Mouse (Mus musculus) CD4-positive, CD25-positive, alpha-beta regulatory T cell, adult 4 months (primary cell): ENCODE measurements around the gene Knstrn. TPM values are rescaled to one million over a fixed set of nuclear protein-coding genes. Genes with fewer than 3 reads are reported as not detected.

Source experiments
- ATAC-seq: one replicate; pipeline ENCODE4 v1.8.0; 2017
- polyA plus RNA-seq, 2 experiments: library from polyadenylated mRNA; unstranded; fragments of 100-300 nt; shearing (Covaris generic); gene quantifications; one replicate each; pipeline ENCODE4 v1.2.1; 2017

The Knstrn gene
- polyA plus RNA-seq, 2 experiments from 2014 or later = 12.8 to 15.2 TPM

DNA sequence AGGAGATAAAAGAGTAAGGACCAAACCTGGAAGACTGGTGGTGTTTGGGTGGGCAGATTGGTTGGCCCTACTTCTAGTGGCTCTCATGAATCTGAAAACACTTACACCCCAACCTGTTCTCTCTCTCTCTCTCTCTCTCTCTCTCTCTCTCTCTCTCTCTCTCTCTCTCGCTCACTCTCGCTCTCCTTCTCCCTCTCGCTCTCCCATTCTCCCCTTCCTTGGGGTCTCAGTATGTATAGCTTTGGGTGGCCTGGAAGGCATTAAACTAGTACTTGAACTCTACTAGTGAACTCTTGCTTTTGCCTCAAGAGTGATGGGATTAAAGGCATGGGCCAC, 48.5 kb downstream of the Knstrn start:
- ATAC-seq = no peak

DNA sequence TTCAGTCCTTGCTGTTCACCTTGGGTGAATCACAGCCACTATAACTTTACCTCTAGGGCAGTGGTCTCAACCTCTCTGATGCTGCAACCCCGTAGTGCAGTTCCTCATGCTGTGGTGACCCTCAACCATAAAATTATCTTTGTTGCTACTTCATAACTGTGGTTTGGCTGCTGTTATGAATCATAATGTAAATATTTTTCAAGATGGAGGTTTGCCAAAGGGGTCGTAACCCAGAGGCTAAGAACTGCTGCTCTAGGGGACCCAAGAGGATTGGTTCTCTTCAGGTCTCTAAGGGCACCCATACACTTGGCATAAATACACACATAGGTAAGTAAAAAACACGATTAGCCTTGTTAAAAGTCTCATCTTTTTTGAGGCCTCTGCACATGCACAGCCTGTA, 56.8 kb downstream of the Knstrn start:
- no peak for ATAC-seq

DNA sequence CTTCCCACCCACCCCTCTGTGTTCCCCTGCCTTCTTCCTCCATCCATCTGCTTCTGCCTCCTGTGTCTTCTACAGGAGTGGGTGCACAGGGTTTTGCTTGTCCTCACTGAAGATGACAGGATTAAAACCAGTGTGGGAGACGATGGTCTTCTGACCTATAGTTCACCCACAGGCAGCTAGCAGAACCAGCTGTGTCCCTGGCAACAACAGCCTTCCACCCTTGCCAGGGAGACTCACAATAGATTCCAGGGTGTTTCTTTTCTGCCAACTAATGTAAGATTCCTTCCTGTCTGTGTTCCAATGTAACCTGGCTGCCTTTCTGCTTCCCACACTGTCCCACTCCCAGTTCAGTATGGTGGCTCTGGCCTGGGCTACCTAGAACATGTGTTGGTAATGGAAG, 57.2 kb downstream of the Knstrn start:
- no peak for ATAC-seq

DNA sequence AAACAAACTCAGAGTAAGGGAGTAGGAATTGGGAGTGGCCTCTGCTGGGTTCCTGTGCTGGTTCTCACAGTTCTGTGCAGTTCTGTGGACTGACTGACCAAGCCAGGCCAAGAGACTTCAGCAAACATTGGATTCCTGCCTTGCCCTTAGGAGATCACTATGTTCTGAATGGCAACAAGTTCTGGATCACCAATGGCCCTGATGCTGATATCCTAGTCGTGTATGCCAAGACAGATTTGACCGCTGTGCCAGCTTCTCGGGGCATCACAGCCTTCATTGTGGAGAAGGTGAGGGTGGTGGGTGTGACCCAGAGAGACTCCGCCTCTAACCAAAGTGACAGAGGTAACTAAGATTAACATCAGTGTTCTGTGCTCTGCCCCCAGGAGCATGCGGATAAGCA, 59.2 kb downstream of the Knstrn start:
- ATAC-seq = no peak

DNA sequence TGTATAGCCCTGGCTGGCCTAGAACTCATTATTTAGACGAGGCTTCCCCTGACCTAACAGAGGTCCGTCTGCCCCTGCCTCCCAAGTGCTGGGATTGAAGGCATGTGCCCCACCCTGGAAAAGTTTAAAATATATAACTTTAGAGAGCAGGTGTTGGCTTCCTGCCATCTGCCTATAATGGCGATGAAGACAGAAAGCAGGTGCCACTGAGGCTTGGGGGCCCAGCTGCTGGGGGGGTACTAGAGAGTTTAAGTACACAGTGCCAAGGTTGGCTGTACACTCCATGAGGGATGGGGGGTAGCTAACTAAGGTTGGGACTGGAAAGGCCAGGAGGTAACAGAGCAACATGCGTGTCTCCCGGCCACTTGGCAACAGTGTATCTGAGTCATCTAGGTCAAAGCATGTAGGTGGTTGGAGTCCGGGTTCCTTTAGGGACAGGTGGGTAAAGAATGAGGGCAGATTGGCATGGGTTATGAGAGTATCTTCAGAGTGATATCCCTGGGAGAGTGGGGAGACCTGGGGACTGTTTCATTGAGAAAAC, 60.2 kb downstream of the Knstrn start:
- ATAC-seq = no peak

DNA sequence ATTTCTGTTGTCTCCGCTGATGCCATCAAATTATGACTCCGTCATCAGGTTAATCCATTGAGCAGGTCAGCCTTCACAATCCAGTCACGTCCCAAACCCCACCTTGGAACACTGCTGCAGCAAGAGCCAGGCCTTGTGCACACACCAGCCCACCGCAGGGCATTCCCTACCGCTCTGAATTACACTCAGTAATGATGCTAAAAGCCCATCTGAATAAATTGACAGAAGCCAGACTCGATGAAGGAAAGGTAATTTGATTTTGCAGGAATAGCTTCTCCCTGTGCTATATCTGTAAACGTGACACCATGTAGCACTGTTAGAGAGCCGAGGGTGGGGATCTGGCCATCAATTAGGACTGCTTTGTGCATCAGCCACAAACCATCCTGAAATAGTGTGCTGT, 61.5 kb downstream of the Knstrn start:
- ATAC-seq = no peak

DNA sequence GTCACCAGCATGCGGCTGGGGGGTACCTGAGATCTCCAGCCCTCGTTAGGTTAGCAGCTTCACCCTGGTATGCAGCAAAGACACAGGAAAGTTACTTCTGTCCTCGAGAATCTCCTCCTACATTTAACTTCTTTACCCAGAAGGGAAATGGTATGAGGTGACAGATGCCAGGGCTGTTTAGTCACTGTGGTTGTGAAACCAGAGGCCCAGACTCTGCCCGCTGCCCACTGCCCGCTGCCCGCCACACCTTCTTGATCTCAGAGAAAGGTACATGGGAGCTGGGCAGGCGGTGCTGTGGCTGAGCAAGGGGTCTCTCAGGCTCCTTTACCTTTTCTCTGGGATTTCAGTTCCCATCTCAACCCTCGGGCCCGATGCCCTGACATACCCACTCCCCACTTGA, 62.6 kb downstream of the Knstrn start:
- no peak for ATAC-seq

DNA sequence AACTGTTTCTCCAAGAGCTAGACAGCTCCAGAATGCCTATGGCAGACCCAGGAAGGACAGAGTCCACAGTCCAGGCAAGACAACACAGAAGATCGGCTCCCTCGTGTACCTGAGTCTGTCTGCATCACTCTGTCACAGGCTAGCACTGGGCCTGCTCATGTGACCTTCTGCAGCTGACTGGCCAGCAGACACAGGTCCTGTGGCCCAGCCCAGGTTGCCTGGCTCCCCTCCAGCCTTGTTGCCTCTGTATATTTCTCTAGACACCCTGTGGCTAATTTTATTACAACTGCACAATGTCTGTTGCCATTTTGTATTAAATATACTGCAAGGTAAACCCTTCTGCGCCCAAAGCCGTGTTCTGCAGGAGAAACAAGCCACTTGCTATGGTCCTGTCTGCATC, 67.2 kb downstream of the Knstrn start:
- no peak for ATAC-seq

DNA sequence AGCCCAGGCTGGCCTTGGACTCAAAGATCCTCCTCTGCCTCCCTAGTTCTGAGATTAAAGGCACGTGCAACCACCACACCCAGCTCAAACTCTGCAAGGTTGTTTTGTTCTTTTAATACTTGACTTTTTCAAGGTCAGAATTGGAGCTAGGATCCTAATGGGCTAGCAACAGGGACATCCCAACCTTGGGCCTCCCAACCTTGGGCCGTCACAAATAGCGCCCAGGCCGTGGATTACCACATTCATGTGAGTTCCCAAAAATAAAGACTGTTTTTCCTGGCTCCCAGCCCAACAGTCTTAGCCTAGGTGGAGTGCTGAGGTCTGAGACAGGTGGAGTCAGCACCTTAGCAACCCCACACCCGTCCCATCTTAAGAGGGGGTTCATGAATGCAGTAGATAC, 68.2 kb downstream of the Knstrn start:
- ATAC-seq = no peak

DNA sequence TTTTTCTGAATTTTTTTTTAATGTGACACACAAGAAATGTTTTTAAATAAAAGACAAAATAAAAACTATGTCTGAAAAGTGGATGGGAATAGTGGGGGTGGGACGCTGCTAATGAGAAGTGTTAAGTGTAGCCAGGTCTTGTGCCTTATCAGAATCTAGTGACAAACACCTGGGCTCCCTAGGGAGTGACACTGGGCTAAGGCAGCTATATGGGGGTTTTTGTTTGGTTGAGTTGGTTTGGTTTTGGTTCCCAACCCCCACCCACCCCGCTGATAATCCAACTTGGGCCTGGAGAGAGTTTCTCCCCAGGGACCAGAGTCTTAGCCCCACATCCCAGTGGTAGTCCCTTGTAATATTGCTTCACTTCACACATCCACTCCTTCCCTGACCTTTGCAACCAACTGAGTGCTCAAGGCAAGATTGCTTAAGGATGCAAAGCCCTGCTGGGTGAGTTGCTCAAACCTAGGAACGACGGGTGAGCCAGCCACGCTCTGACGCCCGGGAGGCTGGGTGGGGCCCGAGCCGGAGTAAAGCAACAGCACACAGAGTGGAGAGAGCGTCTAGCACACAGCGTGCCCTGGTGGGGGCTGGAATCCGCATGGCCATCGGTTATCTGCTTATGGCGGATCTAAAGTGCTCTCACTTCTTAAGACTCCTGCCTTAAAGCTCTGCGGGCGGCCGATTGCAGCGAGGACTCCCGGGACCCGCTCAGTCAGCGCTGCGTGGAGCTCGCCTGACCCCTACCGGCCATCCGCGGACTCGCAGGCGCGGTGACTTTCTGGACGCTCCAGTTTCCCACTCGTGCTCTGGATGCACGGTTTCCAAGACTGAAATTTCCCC, 69.3 kb downstream of the Knstrn start:
- peak; percentile 93 for ATAC-seq

DNA sequence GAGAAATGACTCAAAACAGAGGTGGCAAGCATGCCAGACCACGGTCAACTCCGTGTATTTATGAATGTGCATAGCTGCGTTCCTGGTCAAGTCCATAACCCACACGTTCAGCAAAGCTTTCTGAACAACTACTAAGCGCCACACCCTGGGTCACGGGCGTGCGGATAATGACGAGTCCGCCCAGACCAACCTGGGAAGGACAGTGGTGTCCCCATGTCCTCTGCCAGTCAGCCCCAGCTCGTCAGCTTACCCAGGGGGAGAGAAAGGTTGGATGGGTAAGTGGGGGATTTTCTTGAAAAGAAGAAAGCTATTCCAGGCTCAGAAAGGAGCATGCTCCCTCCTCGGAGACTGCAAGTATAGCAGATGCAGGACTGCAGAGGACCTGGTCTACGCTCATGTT, 73.6 kb downstream of the Knstrn start:
- ATAC-seq = no peak

DNA sequence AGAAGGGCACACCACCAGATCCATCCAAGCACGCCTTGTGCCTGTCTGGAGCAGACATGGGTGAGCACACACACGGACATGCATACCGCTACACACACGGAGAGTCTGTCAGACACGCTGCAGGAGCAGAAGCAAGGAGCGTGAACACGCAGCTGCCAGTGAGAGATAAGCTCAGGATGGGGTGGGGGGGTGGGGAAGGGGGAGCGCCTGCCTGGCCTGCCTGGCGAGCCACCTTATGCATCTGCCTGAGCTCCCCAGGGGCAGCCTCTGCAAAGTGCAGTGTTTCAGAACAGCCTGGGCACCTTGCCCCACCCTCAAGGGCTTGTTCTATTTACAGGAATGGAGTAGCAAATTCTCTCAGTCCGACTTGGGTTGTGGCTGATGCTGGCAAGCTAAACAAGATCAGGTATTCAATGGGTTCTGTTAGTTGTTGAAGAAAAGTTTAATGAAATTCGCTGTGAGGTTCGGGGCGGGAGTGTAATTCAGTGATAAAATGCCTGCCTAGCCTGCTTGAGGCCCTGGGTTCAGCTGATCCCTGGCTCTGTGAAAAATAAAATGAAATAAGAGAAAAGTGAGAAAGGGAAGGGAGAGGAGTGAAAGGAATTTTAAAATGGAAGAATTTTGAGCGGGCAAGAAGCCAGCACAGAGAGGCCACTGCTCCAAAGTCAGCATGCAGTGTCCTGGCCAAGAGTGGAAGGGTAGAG, 74.2 kb downstream of the Knstrn start:
- no peak for ATAC-seq

DNA sequence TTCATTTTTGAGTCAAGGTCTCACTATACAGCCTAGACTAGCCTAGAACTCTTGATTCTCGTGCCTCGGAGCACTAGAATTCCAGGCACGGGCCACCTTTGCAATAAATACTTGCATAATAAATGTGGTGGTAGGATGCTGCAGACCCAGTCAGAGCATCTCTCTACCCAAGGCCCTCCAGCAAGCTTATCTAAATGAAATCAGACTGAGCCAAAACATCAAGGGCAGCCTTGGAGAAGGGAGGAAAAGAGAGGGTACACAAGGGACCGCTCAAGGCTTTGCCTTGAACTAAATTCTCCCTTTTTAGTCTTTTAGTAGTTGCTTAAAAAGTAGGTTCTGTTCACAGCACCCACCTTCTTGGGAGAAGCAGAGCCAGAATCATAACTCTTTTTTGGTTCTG, 77.4 kb downstream of the Knstrn start:
- ATAC-seq = no peak

DNA sequence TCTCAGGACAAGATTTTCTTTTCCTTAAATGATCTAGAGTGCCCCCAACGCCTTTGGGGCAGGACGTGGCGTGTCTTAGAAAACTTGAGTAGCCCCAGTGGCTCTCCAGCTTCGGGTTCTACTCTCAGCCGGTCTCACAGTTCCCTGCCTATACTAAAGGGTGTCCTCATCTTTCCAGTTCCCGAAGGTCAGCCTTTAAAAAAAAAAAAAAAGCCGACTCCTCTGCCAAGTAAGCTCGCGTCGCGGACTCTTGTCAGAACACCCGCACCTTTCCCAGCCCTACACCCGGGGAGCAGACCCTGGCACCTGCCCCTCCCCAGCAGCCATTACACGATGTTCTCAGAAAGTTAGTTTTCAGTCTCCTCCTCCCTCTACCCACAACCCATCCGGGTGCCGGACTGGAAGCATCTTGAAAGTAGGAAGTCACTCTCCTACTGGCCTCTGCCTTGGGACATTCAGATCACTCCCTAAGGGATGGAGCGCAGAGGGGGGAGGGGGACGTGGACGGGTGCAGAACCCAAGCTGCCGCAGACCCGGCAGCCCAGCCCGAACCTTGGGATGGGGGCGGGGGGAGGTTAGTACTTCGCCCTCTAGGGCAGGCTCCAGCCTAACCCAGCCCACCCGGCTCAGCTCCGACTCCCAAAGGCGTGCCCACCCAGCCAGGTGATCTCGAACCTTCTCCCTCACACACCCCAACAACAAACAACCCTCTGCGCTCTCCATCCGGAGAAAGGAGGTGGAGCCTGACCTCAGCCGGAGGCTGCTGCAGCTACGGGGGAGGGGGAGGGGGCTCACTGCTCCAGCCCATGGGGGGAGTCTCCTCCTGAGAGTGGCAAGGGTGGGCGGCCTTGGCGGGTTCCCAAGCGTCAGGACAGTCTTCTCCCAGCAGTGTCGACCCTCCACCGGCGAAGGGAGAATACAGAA, 82.4 kb downstream of the Knstrn start:
- ATAC-seq = peak; percentile 61

DNA sequence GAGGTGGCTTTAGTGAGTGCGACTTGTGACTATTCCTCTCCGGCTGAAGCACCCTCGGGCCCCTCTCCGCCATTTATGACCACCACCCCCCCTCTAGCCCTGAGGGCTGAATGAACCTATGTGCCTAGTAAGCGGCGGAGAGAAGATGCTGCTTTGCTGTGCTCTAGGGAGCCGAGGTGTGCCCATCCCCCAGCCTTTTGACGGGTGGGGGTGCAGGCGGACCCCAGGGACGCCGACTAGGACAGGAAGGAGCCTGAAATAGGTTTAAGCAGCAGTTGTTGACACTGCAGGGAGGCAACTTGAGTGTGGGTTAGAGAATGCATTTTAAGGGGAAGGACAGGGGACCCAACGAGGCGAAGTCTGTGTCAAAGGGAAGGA, 83.1 kb downstream of the Knstrn start:
- ATAC-seq = peak; percentile 9

DNA sequence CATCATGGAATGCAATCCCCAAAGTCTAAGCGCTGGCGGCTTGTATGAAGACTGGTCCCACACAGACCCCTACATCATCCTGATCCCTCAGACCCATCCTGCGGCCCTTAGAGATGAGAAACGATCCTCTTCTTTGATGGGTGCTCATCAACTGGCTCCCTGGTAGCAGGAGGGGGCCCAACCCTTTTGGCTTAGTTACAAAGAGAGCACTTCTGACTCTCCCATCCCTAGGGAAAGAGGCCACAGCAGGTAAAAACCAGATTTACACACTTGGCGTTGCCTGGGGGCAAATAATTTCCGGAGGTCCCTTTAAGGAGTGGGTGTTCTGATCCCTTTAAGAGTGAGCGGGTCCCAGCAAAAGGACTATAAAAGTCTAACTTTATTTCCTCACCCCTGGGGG, 83.6 kb downstream of the Knstrn start:
- no peak for ATAC-seq

DNA sequence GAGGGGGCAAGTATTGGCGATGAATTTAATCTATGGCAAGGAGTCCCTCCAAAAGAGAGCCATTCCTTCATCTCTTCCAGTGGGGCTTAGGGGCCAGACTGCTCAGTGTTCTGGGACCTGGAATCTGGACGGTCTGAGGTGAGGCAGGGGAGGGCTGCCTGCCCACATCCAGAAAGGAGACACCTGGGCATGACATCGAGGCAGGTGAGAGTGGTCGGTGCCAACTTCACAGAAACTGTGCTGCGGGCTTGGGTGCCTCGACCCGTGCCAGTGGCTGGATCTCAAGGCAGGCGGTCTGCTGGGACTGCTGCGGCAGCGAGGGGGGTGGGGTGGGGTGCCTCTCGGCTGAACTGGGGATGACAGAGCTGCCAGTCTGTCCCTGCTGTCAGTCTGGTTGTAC, 84.0 kb downstream of the Knstrn start:
- no peak for ATAC-seq

DNA sequence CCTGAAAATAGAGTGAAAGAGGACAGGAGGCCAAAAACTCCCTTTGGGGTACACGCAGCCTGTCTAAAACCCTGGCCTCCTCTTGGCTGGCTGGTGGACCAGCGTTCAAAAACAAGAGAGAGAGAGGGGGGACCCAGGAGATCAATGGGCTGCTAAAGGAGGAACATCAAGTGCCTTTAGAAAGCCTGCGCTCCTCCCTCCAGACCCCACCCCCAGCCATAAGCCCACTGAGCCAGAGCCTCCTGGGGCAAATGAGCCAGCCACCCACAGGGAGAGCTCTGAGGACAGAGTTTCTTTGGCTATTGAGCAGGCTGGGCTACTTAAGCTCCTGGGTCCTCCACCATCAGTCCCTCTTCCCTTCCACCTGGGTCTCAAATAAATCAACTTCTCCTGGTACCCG, 85.0 kb downstream of the Knstrn start:
- no peak for ATAC-seq

DNA sequence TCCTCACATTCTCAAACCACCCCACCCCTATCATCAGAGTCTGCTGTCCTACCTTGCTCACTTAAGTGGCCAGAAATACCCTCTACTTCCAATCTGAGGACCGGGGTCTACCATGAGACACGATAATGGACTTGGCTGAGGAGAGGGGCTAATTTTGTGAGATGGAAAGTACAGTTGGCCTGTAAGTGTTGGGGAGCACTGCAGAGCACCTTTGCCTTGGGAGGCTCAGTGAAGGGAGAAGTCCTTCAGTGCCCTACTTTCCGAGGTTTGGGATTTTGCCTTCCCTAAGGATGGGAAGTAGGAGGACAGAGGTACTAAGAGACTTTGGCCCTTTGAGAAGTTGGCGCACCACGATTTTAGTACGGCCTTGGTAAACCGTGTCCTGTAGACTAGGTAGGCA, 85.5 kb downstream of the Knstrn start:
- ATAC-seq = no peak

DNA sequence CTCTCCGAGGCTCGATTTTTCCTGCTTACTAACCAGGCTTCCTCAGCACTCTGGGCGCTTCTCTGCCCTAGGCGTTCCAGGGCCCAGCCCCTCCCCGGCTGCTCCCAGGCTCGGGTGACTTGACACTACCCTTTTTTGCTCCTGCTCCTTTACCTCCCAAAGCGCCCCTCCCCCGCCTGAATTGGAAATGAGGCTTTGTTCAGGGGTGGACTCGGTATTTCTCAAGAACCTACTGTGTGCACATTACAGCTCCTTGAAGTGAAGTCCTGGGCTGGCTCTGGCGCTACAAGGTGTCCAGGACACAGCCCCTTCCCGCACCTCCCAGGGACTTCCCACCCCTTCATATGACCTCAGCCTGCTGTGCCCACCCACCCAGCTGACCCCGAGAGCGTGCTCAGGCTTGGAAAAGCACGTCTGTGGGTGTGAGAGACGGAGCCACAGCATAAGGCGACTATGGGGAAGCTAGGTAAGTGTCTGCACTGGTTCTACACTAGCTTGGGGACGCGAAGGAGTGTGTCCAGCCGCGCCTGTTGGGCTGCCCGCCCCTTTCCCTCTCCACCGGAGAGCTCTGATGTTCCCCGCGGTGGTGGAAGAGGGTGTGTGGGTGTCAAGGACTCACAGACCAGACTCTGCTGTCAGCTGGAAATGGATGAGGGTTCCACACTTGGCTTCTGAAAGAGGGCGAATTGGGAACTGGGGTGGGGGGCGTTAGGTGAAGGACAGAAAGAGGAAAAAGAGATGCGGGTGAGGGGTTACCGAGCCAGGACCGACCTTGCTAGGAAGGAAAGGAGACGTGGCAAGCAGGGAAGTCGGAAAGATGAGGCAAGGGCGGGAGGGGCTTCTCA, 86.4 kb downstream of the Knstrn start, which contains the start of gene Bahd1:
TSS of gene Bahd1 (plus strand) at position 397 of the 845 bp plus-strand sequence.
- ATAC-seq = no peak

DNA sequence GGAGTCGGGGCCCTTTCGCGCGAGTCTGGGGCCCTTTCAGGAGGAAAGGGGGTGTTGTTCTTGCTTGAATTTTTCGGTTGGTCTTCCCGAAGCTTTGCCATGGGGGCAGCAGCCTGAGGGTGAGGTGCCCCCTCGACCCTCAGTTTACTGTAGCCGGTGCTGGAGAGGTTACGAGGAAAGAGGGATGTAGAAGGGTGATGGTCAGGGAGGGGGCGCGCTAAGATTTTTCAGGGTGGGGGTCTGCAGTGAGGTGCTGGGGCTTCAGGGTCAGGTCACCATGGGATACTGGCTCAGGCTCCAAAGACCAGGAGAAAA, 87.0 kb downstream of the Knstrn start:
- no peak for ATAC-seq
